Mouse (Mus musculus) monocyte, adult 2 months (primary cell): ENCODE measurements around the gene Cyb561a3.
"Not testable (repeated sequence)": the region's sequence is repeated elsewhere in the genome, so short reads cannot be mapped to it uniquely, and the experiment has no call there.

Experiments used
- DNase-seq, 2 experiments: peaks; one replicate each; pipeline ENCODE4 v3.0.0; 2022; ENCODE audit warnings: low spot score in 2 of 2, low read depth in 1 of 2

The Cyb561a3 gene

GRCm38 (mm10) chr19:10576690-10577561 is at the start of gene Cyb561a3, which contains the start of gene Tmem138:
Gene Cyb561a3, plus strand, starts transcription at chr19:10577172.
Gene Tmem138, minus strand, starts transcription at chr19:10577362.
- DNase-seq: peak; percentile 75 to 87

- no peak for DNase-seq
Observed at GRCm38 (mm10) chr19:10530082-10530481, 46.9 kb upstream of the Cyb561a3 start.

- DNase-seq: no peak
Observed at GRCm38 (mm10) chr19:10539454-10539853, 37.5 kb upstream of the Cyb561a3 start.

- peak; percentile 19 to 41 for DNase-seq
Observed at GRCm38 (mm10) chr19:10555624-10556510, 21.1 kb upstream of the Cyb561a3 start, which contains the start of gene Tmem216. Gene Tmem216, minus strand, starts transcription at chr19:10556238.

GRCm38 (mm10) chr19:10557001-10557400 is 20.0 kb upstream of the Cyb561a3 start:
- no peak for DNase-seq

GRCm38 (mm10) chr19:10557430-10557829 is 19.5 kb upstream of the Cyb561a3 start:
- DNase-seq: no peak

GRCm38 (mm10) chr19:10557837-10558375 is 19.1 kb upstream of the Cyb561a3 start:
- DNase-seq: not testable (repeated sequence)

- no peak for DNase-seq
Observed at GRCm38 (mm10) chr19:10560108-10560507, 16.9 kb upstream of the Cyb561a3 start.

GRCm38 (mm10) chr19:10561558-10562314 is 15.2 kb upstream of the Cyb561a3 start:
- DNase-seq: no peak

- DNase-seq: no peak
Observed at GRCm38 (mm10) chr19:10562351-10562750, 14.6 kb upstream of the Cyb561a3 start.

GRCm38 (mm10) chr19:10564278-10564677 is 12.7 kb upstream of the Cyb561a3 start:
- no peak for DNase-seq

- no peak for DNase-seq
Observed at GRCm38 (mm10) chr19:10565217-10565616, 11.8 kb upstream of the Cyb561a3 start.

GRCm38 (mm10) chr19:10569627-10570026 is 7.3 kb upstream of the Cyb561a3 start:
- no peak for DNase-seq

- DNase-seq: no peak
Observed at GRCm38 (mm10) chr19:10580102-10580501, 3.1 kb downstream of the Cyb561a3 start.

GRCm38 (mm10) chr19:10580761-10581160 is 3.8 kb downstream of the Cyb561a3 start:
- DNase-seq: no peak

GRCm38 (mm10) chr19:10581984-10582383 is 5.0 kb downstream of the Cyb561a3 start:
- no peak for DNase-seq

GRCm38 (mm10) chr19:10583550-10584146 is 6.7 kb downstream of the Cyb561a3 start:
- no peak for DNase-seq

- DNase-seq: no peak
Observed at GRCm38 (mm10) chr19:10585112-10585511, 8.1 kb downstream of the Cyb561a3 start.

GRCm38 (mm10) chr19:10587231-10587630 is 10.3 kb downstream of the Cyb561a3 start:
- DNase-seq: no peak
